Mouse (Mus musculus) cerebellum, postnatal 4 days (tissue): ENCODE data around the gene Adgrl1.

Experiments used
- DNase-seq, 2 experiments: peaks; one replicate each; pipeline ENCODE4 v3.0.0; 2022; ENCODE audit warnings: low spot score in 2 of 2, mixed read lengths in 1 of 2

Gene Adgrl1

GRCm38 (mm10) chr8:83990170-83990569, 90.3 kb downstream of the Adgrl1 start:
- DNase-seq, result no peak
